Mouse (Mus musculus) lung, postnatal 0 days (tissue): ENCODE data around the gene Pidd1.

Experiments
- CTCF ChIP-seq: IDR thresholded peaks from 2 replicates; pipeline ENCODE4 v1.5.1; 2016; ENCODE audit warnings: antibody characterized with exemption, mild to moderate bottlenecking
- EP300 ChIP-seq: IDR thresholded peaks from 2 replicates; pipeline ENCODE4 v1.6.1; 2016; ENCODE audit warnings: antibody characterized with exemption, mild to moderate bottlenecking, control low read depth

- TF ChIP-seq CTCF (no peak), EP300 (no peak)
Observed at GRCm38 (mm10) chr7:141466607-141467148, 22.9 kb upstream of the Pidd1 start.
